ENCODE assay signal across 9 mouse cellular contexts in genomic region chr14:120480341-120480900, GRCm38 (mm10). TPM values are rescaled to one million over a fixed set of nuclear protein-coding genes. Genes with fewer than 3 reads are reported as not detected.
A peak's percentile ranks its signal among the peaks of the same experiment; 100 is the strongest.
DNase-seq lines count a peak whose midpoint lies in the region; ATAC-seq and TF ChIP-seq lines count a peak whose summit lies in the region.
"Had no signal": no experiment of that assay in that cellular context is flagged by ENCODE, and none has a peak within 500 bp of the region (broad histone marks: within the 10 kb centered on the region; RNA-seq: fewer than 3 reads in every experiment).

No protein-coding gene starts in this region.

- peak overlapping the region; percentile 76 for H3K4me3 ChIP-seq in left cerebral cortex, adult 2 months
- peak overlapping the region; percentile 10; the same call in 1 of the 2 replicates for H3K4me3 ChIP-seq in embryonic facial prominence, embryonic 13.5 days
- H3K4me3 ChIP-seq in hindbrain, postnatal 0 days (ENCODE audit: low read length) = peak overlapping the region; percentile 79
- no peak overlapping the region for H3K4me3 ChIP-seq in thymus, adult 2 months (ENCODE audit: control insufficient read depth, insufficient read depth, low read length)

- H3K27ac ChIP-seq in left cerebral cortex, adult 2 months = no peak overlapping the region
- no peak overlapping the region for H3K27ac ChIP-seq in embryonic facial prominence, embryonic 13.5 days
- H3K27ac ChIP-seq in hindbrain, postnatal 0 days = no peak overlapping the region
- no peak overlapping the region for H3K27ac ChIP-seq in thymus, adult 2 months (ENCODE audit: control insufficient read depth, insufficient read depth, low read length)

- peaks cover 10% of the 10 kb centered on the region; the same call in 1 of the 2 replicates for H3K36me3 ChIP-seq in embryonic facial prominence, embryonic 13.5 days
- no peaks in the 10 kb centered on the region for H3K36me3 ChIP-seq in hindbrain, postnatal 0 days (ENCODE audit: insufficient read depth, low read length)
- H3K36me3 ChIP-seq in thymus, adult 2 months (ENCODE audit: control insufficient read depth, insufficient read depth, low read length) = no peaks in the 10 kb centered on the region

- H3K27me3 ChIP-seq in embryonic facial prominence, embryonic 13.5 days = no peaks in the 10 kb centered on the region
- H3K27me3 ChIP-seq in hindbrain, postnatal 0 days (ENCODE audit: insufficient read depth, low read length) = no peaks in the 10 kb centered on the region
- H3K27me3 ChIP-seq in thymus, adult 2 months (ENCODE audit: control insufficient read depth, insufficient read depth, low read length) = no peaks in the 10 kb centered on the region; the same call in 1 of the 2 replicates

- intact Hi-C loops in left cerebral cortex, adult 2 months (cut with DNase I) = no loop called here

- peaks cover 9% of the 10 kb centered on the region for H3K4me1 ChIP-seq in embryonic facial prominence, embryonic 13.5 days
- peaks cover 14% of the 10 kb centered on the region; the same call in 1 of the 2 replicates for H3K4me1 ChIP-seq in hindbrain, postnatal 0 days (ENCODE audit: insufficient read depth, low read length)
- H3K4me1 ChIP-seq in thymus, adult 2 months (replicated peaks; ENCODE audit: control insufficient read depth, insufficient read depth, low read length) = peaks cover 7% of the 10 kb centered on the region

- no peaks in the 10 kb centered on the region for H3K9me3 ChIP-seq in embryonic facial prominence, embryonic 13.5 days
- H3K9me3 ChIP-seq in hindbrain, postnatal 0 days (ENCODE audit: low read length) = no peaks in the 10 kb centered on the region

- peak overlapping the region; percentile 67 for H3K4me2 ChIP-seq in embryonic facial prominence, embryonic 13.5 days
- H3K4me2 ChIP-seq in hindbrain, postnatal 0 days (ENCODE audit: low read depth, low read length) = peak overlapping the region; percentile 80

- 82% methylated on average over 8 of the region's 8 CpGs for WGBS in embryonic facial prominence, embryonic 13.5 days
- 81% methylated on average over 8 of the region's 8 CpGs for WGBS in hindbrain, postnatal 0 days
- WGBS in thymus, adult 2 months = 92% methylated on average over 8 of the region's 8 CpGs

- no peak for DNase-seq in left cerebral cortex, adult 2 months (ENCODE audit: extremely low spot score in 1 of 2, low spot score in 2 of 2)
- no peak for DNase-seq in left cerebral cortex, adult 18-20 months (ENCODE audit: low spot score in 2 of 2)
- no peak for DNase-seq in hindbrain, postnatal 0 days (ENCODE audit: low spot score)
- DNase-seq in naive thymus-derived CD4-positive, alpha-beta T cell, adult 2 months (ENCODE audit: low read depth) = peak; percentile 7
- DNase-seq in adipocyte (ENCODE audit: low spot score) = no peak
- no peak for DNase-seq in thymus, adult 2 months
- DNase-seq: layer of hippocampus, postnatal 36 days had no signal

- no peak for TF ChIP-seq POLR2A in thymus, adult 2 months (IDR thresholded peaks at IDR 0.05; ENCODE audit: control insufficient read depth, extremely low read depth, insufficient read depth, low read length, poor library complexity)

- H3K9ac ChIP-seq in embryonic facial prominence, embryonic 13.5 days = no peak overlapping the region
- no peak overlapping the region for H3K9ac ChIP-seq in hindbrain, postnatal 0 days (replicated peaks; ENCODE audit: low read length)

- no peak for TF ChIP-seq CTCF in left cerebral cortex, adult 2 months (IDR thresholded peaks at IDR 0.05)
- no peak for TF ChIP-seq CTCF in hindbrain, postnatal 0 days (IDR thresholded peaks at IDR 0.05; ENCODE audit: low read depth)
- no peak for TF ChIP-seq CTCF in thymus, adult 2 months (IDR thresholded peaks at IDR 0.05; ENCODE audit: borderline replicate concordance, control insufficient read depth, extremely low read depth, insufficient read depth, low read length, poor library complexity)

- no peak for ATAC-seq in embryonic facial prominence, embryonic 13.5 days (ENCODE audit: insufficient number of reproducible peaks, insufficient read depth, low FRiP score, low TSS enrichment, low read depth)
- ATAC-seq in hindbrain, postnatal 0 days = no peak
- ATAC-seq in erythroid progenitor cell, adult 5-6 weeks (replicated peaks; ENCODE audit: low FRiP score, poor library complexity, severe bottlenecking) = no peak

RNA-seq across cellular contexts. Expression of gene Rap2a, which starts 2.2 kb away (rescaled TPM):
- 10 to 100 TPM; 91.3 to 91.5 TPM for total RNA-seq in left cerebral cortex, adult 2 months (2021)
- 10 to 100 TPM; 77.4 to 92.7 TPM for total RNA-seq in left cerebral cortex, adult 18-20 months (2021)
- 7.8 and 13.3 TPM in 2 replicates for polyA plus RNA-seq in embryonic facial prominence, embryonic 13.5 days (2015; fragmentation: Nextera tagmentation; extraction: Ambion mirVana)
- total RNA-seq in hindbrain, postnatal 0 days (2014; rRNA removed) = 45.4 and 53.7 TPM in 2 replicates
- 26.2 and 27.3 TPM in 2 replicates for polyA plus RNA-seq in hindbrain, postnatal 0 days (2015; fragmentation: Nextera tagmentation; extraction: Ambion mirVana)
- 2.1 and 3.2 TPM in 2 replicates for total RNA-seq in erythroid progenitor cell, adult 5-6 weeks (2015; ENCODE audit: low replicate concordance)
- 1.1 and 1.7 TPM in 2 replicates for total RNA-seq in erythroid progenitor cell, adult 5-6 weeks (2017; ENCODE audit: low replicate concordance)
- polyA plus RNA-seq in thymus, adult 2 months (2012; rRNA removed) = 8.6 and 9.8 TPM in 2 replicates

Comparison
In these comparisons a context has a peak if more than half of its experiments do, and no peak if none do; other contexts are left out.
1. RNA of gene Rap2a, which starts 2.2 kb away (total RNA-seq): 77.4 to 92.7 TPM in left cerebral cortex, adult 18-20 months, 91.3 to 91.5 TPM in left cerebral cortex, adult 2 months and 45.4 to 53.7 TPM in hindbrain, postnatal 0 days; 1.1 to 3.2 TPM in erythroid progenitor cell, adult 5-6 weeks; every median in the first group is over 10 times any median in the second.